ENCODE assay signal across 22 mouse cellular contexts in genomic region chr10:15757503-15757902, GRCm38 (mm10).
"Had no signal": no experiment of that assay in that cellular context is flagged by ENCODE, and none has a peak within 500 bp of the region (broad histone marks: within the 10 kb centered on the region; RNA-seq: fewer than 3 reads in every experiment).

No protein-coding gene starts in this region.

- ATAC-seq: liver, embryonic 12.5 days; midbrain, embryonic 15.5 days had no signal

- H3K4me1 ChIP-seq: limb, embryonic 12.5 days; limb, embryonic 15.5 days; liver, embryonic 15.5 days; midbrain, embryonic 12.5 days; midbrain, embryonic 15.5 days; neural tube, embryonic 12.5 days; stomach, embryonic 15.5 days had no signal

- H3K4me2 ChIP-seq: limb, embryonic 12.5 days; limb, embryonic 15.5 days; liver, embryonic 12.5 days; liver, embryonic 15.5 days; lung, embryonic 15.5 days; midbrain, embryonic 12.5 days; midbrain, embryonic 15.5 days; neural tube, embryonic 12.5 days; neural tube, embryonic 15.5 days; stomach, embryonic 15.5 days had no signal

- H3K27ac ChIP-seq: kidney, postnatal 0 days; left cerebral cortex, adult 2 months; limb, embryonic 12.5 days; limb, embryonic 15.5 days; liver, embryonic 12.5 days; liver, embryonic 15.5 days; lung, embryonic 15.5 days; midbrain, embryonic 12.5 days; midbrain, embryonic 15.5 days; neural tube, embryonic 12.5 days; neural tube, embryonic 15.5 days; stomach, embryonic 15.5 days had no signal

- H3K9ac ChIP-seq: limb, embryonic 12.5 days; limb, embryonic 15.5 days; liver, embryonic 12.5 days; liver, embryonic 15.5 days; lung, embryonic 15.5 days; midbrain, embryonic 12.5 days; midbrain, embryonic 15.5 days; neural tube, embryonic 12.5 days; neural tube, embryonic 15.5 days; stomach, embryonic 15.5 days had no signal

- H3K4me3 ChIP-seq: left cerebral cortex, adult 2 months; limb, embryonic 12.5 days; limb, embryonic 15.5 days; liver, embryonic 12.5 days; liver, embryonic 15.5 days; lung, embryonic 15.5 days; midbrain, embryonic 12.5 days; midbrain, embryonic 15.5 days; neural tube, embryonic 12.5 days; neural tube, embryonic 15.5 days; stomach, embryonic 15.5 days had no signal

- DNase-seq: kidney, postnatal 36 days; layer of hippocampus, postnatal 36 days; left cerebral cortex, postnatal 4 days; lung, adult 18-20 months; lung, postnatal 10 days; lung, postnatal 36 days; right cerebral cortex, adult 18-20 months; right cerebral cortex, postnatal 14 days; spleen, adult 18-20 months; thymus, postnatal 25 days had no signal

- H3K36me3 ChIP-seq: limb, embryonic 12.5 days; limb, embryonic 15.5 days; liver, embryonic 12.5 days; liver, embryonic 15.5 days; lung, embryonic 15.5 days; midbrain, embryonic 12.5 days; midbrain, embryonic 15.5 days; neural tube, embryonic 12.5 days; neural tube, embryonic 15.5 days; stomach, embryonic 15.5 days had no signal

- H3K27me3 ChIP-seq: limb, embryonic 12.5 days; limb, embryonic 15.5 days; liver, embryonic 12.5 days; liver, embryonic 15.5 days; lung, embryonic 15.5 days; midbrain, embryonic 12.5 days; midbrain, embryonic 15.5 days; neural tube, embryonic 12.5 days; neural tube, embryonic 15.5 days; stomach, embryonic 15.5 days had no signal

- H3K9me3 ChIP-seq: limb, embryonic 12.5 days; limb, embryonic 15.5 days; liver, embryonic 12.5 days; liver, embryonic 15.5 days; lung, embryonic 15.5 days; midbrain, embryonic 12.5 days; midbrain, embryonic 15.5 days; neural tube, embryonic 12.5 days; neural tube, embryonic 15.5 days; stomach, embryonic 15.5 days had no signal
